Mouse (Mus musculus) midbrain, embryonic 13.5 days (tissue): ENCODE measurements at regions not wholly inside any gene's neighbourhood (a gene's known extent, or its start where the extent isn't known, plus 50 kb on each side); places are given as distances from the start of the nearest gene placed in this dataset.

Experiments used
- ATAC-seq: fragments of 200-750 bp; cut with Nextera tagmentation; 2 replicates; pipeline ENCODE4 v1.8.0; 2017; ENCODE audit warnings: mild to moderate bottlenecking, moderate TSS enrichment, moderate library complexity
- H3K27ac ChIP-seq: fragments of 300-500 bp; sonication (generic); 2 replicates; pipeline ENCODE4 v1.5.1; 2015; ENCODE audit warnings: inconsistent platforms, mild to moderate bottlenecking, moderate library complexity
- H3K27me3 ChIP-seq: fragments of 300-500 bp; sonication (generic); 2 replicates; pipeline ENCODE4 v1.6.1; 2015; ENCODE audit warnings: mild to moderate bottlenecking, inconsistent platforms
- H3K36me3 ChIP-seq: fragments of 300-500 bp; sonication (generic); 2 replicates; pipeline ENCODE4 v1.6.1; 2015; ENCODE audit warnings: mild to moderate bottlenecking, inconsistent platforms
- H3K4me1 ChIP-seq: fragments of 300-500 bp; sonication (generic); replicated peaks from 2 replicates; pipeline ENCODE4 v1.6.1; 2015; ENCODE audit warnings: inconsistent platforms
- H3K4me2 ChIP-seq: fragments of 300-500 bp; sonication (generic); replicated peaks from 2 replicates; pipeline ENCODE4 v1.6.1; 2015; ENCODE audit warnings: moderate library complexity, mild to moderate bottlenecking, inconsistent platforms
- H3K4me3 ChIP-seq: fragments of 300-500 bp; sonication (generic); replicated peaks from 2 replicates; pipeline ENCODE4 v1.5.1; 2015; ENCODE audit warnings: mild to moderate bottlenecking, inconsistent platforms
- H3K9ac ChIP-seq: fragments of 300-500 bp; sonication (generic); replicated peaks from 2 replicates; pipeline ENCODE4 v1.6.1; 2015; ENCODE audit warnings: mild to moderate bottlenecking, inconsistent platforms
- H3K9me3 ChIP-seq: fragments of 300-500 bp; sonication (generic); 2 replicates; pipeline ENCODE4 v1.6.1; 2016; ENCODE audit warnings: mild to moderate bottlenecking, inconsistent platforms
- WGBS: fragments of 180-500 bp; shearing (Covaris S2); methylation state at CpG from one replicate; pipeline ENCODE4 v1.1.7; 2015; 5-methylcytosine and 5-hydroxymethylcytosine counted together

DNA sequence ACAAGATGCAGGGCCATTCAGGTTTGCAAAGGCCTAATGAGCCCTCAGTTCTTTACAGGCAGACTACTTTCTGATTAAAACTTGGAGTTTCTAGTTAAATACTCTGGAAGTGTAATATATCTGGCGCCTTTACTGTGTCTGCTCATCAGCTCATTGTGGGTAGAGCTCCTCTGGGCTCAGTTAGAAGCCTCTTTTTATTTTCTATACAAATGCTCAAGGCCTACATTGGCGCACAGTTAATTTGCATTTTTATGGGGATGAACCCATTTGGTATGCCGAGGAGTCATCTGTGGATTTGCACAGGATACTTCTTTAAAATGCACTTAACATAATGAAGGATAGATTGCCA, 573.5 kb downstream of the Rps29 start:
- 51% methylated on average over 3 of the region's 3 CpGs for WGBS
- Histone ChIP-seq H3K9me3 (no peaks in the 10 kb centered on the region), H3K4me2 (no peak overlapping the region), H3K27ac (no peak overlapping the region), H3K4me3 (no peak overlapping the region), H3K36me3 (no peaks in the 10 kb centered on the region), H3K4me1 (peaks cover 12% of the 10 kb centered on the region), H3K9ac (no peak overlapping the region), H3K27me3 (no peaks in the 10 kb centered on the region)
- 0 out of 2 replicates have a peak, but pooled peaks have one; percentile 40 for ATAC-seq

DNA sequence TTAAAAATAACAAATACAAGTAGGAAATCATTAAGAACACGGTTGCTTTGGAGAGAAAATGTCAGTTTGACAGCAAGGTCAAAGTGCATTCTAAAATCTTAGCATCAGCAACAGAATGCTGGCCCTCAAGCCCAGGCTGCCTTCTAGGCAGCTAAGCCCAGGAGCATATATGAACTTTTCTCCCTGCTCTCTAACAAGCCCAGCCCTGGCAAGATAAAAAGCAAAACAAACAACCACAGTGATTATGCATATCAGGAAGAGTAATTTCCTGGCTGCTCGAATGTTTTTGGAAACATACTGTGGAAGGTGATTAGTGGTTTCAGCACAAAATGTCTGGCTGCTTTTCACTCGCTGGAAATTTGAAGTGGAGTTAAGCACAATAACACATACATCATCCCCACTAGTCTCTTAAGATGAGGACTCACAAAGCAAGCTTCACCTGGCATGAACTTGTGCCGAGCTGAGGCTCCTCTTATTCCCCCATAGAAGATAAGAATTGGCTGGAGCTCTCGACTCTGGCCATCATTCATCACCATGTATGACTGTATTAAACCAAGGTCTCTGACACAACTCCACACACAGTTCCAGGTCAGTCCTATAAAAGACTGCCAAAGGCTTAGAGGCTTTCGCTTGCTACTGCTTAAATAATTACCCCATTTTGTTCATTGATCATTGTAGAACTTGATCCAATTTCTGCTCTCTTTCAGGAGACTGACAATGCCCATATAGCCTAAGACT, 574.0 kb downstream of the Rps29 start:
- no peak overlapping the region for H3K4me2 ChIP-seq
- no peak overlapping the region for H3K9ac ChIP-seq
- no peaks in the 10 kb centered on the region for H3K27me3 ChIP-seq
- H3K36me3 ChIP-seq, result no peaks in the 10 kb centered on the region
- WGBS, result 63% methylated on average over 6 of the region's 6 CpGs
- H3K9me3 ChIP-seq, result no peaks in the 10 kb centered on the region
- H3K4me1 ChIP-seq, result peaks cover 14% of the 10 kb centered on the region
- no peak overlapping the region for H3K27ac ChIP-seq
- no peak overlapping the region for H3K4me3 ChIP-seq
- 0 out of 2 replicates have a peak, but pooled peaks have one; percentile 40 for ATAC-seq

- Histone ChIP-seq H3K9ac (no peak overlapping the region), H3K36me3 (no peaks in the 10 kb centered on the region), H3K27me3 (no peaks in the 10 kb centered on the region), H3K4me2 (no peak overlapping the region), H3K4me1 (peaks cover 22% of the 10 kb centered on the region), H3K4me3 (no peak overlapping the region), H3K27ac (no peak overlapping the region), H3K9me3 (no peaks in the 10 kb centered on the region)
- peak; percentile 72; the same call in 1 of the 2 replicates for ATAC-seq
- 6% methylated on average over 5 of the region's 5 CpGs for WGBS
Measured at GRCm38 (mm10) chr12:68579909-68580308, 579.1 kb downstream of the Rps29 start.

- 33% methylated on average over 6 of the region's 6 CpGs for WGBS
- Histone ChIP-seq H3K9ac (no peak overlapping the region), H3K9me3 (no peaks in the 10 kb centered on the region), H3K4me1 (peaks cover 16% of the 10 kb centered on the region), H3K4me2 (no peak overlapping the region), H3K27ac (no peak overlapping the region), H3K4me3 (no peak overlapping the region), H3K27me3 (no peaks in the 10 kb centered on the region), H3K36me3 (no peaks in the 10 kb centered on the region)
- peak; percentile 82 for ATAC-seq
Measured at GRCm38 (mm10) chr12:68577453-68577852, 581.5 kb downstream of the Rps29 start.

GRCm38 (mm10) chr12:68576855-68577254, 582.1 kb downstream of the Rps29 start:
- H3K9me3 ChIP-seq, result no peaks in the 10 kb centered on the region
- WGBS, result 52% methylated on average over 7 of the region's 7 CpGs
- no peak overlapping the region for H3K9ac ChIP-seq
- H3K4me2 ChIP-seq, result no peak overlapping the region
- no peaks in the 10 kb centered on the region for H3K36me3 ChIP-seq
- no peak for ATAC-seq
- peaks cover 16% of the 10 kb centered on the region for H3K4me1 ChIP-seq
- H3K4me3 ChIP-seq, result no peak overlapping the region
- no peak overlapping the region for H3K27ac ChIP-seq
- H3K27me3 ChIP-seq, result no peaks in the 10 kb centered on the region

DNA sequence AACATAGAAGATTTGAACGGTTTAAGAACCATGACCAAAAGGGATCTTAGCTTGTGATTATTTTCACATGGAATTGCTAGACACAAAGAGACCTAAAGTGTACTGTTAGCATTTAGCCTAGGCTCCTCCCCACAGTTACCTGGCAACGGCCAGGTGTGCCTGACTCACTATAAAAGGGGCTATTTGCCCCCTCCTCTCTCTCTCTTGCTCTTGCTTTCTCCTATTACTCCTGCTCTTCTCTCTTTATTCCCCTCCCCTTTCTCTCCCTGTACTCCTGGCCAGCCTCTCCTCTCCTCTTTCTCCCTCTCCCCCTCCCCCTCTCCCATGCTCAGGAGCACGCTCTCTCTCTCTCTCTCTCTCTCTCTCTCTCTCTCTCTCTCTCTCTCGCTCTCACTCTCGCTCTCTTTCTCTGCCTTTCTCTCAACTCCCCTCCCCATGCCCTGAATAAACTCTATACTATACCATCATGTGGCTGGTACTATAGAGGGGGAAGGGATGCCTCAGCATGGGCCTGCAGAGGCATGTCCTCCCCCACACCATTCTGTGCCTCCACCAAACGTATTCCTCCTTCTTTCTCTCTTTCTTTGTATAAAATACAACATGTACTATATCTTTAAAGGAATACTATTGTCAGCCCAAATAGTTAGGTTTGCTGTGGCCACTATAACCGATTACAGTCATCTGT, 603.9 kb downstream of the Rps29 start:
- no peak overlapping the region for H3K4me2 ChIP-seq
- H3K9me3 ChIP-seq, result no peaks in the 10 kb centered on the region
- WGBS, result 50% methylated on average over 7 of the region's 7 CpGs
- ATAC-seq, result peak; percentile 63
- H3K27me3 ChIP-seq, result no peaks in the 10 kb centered on the region
- H3K27ac ChIP-seq, result no peak overlapping the region
- no peak overlapping the region for H3K9ac ChIP-seq
- H3K4me3 ChIP-seq, result no peak overlapping the region
- peaks cover 2% of the 10 kb centered on the region; the same call in 1 of the 2 replicates for H3K4me1 ChIP-seq
- H3K36me3 ChIP-seq, result no peaks in the 10 kb centered on the region

DNA sequence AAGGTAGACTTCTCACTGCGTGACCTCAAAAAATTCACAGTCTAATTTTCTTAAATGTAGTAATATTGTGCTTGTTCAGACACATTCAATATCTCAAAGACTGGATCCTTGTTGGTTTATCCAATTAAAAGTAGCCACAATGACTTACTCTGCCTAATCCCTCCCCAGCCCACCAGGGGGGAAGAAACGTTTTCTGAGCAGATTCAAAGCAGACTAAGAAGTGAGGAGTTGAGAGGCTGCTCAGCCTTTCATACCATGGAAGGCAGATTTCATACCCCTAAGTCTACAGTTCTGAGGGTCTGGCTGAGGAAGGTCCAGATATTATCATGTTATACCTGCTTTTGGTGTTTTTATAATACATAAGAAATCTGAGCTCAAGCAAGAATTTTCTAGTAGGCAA, 604.7 kb downstream of the Rps29 start:
- no peaks in the 10 kb centered on the region for H3K36me3 ChIP-seq
- H3K4me3 ChIP-seq, result no peak overlapping the region
- no peak overlapping the region for H3K9ac ChIP-seq
- no peak overlapping the region for H3K27ac ChIP-seq
- H3K4me2 ChIP-seq, result no peak overlapping the region
- no peaks in the 10 kb centered on the region for H3K27me3 ChIP-seq
- H3K4me1 ChIP-seq, result peaks cover 2% of the 10 kb centered on the region; the same call in 1 of the 2 replicates
- WGBS, result 29% methylated on average over 2 of the region's 2 CpGs
- no peak for ATAC-seq
- no peaks in the 10 kb centered on the region for H3K9me3 ChIP-seq

DNA sequence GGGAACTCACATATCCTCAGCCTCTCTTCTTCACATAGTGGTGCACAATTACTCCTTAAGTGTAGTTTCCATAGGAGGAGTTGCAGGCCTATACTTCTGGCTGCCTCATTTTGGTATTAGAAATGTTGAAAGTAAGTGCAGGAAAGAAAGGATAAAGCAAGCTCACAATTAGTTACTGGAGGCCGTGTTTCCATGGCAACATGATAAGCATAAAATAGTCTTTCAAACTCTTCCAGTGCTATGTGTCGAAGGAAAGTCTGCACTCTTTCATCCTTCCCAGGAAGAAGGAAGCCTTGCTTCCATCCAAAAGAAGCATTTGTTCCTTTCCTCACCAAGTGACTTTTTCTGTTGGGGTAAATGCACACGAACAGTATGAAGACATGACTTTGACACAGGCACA, 617.2 kb downstream of the Rps29 start:
- no peaks in the 10 kb centered on the region for H3K36me3 ChIP-seq
- no peak for ATAC-seq

GRCm38 (mm10) chr12:68500794-68501193, 658.2 kb downstream of the Rps29 start:
- ATAC-seq, result no peak
- Histone ChIP-seq H3K4me1 (no peaks in the 10 kb centered on the region), H3K9ac (no peak overlapping the region), H3K4me3 (no peak overlapping the region), H3K27ac (no peak overlapping the region), H3K27me3 (no peaks in the 10 kb centered on the region), H3K9me3 (no peaks in the 10 kb centered on the region), H3K36me3 (no peaks in the 10 kb centered on the region), H3K4me2 (no peak overlapping the region)
- 83% methylated on average over 4 of the region's 4 CpGs for WGBS

More for the DNA sequence above, 617.2 kb downstream of the Rps29 start:
- Histone ChIP-seq H3K27me3 (no peaks in the 10 kb centered on the region), H3K4me1 (peaks cover 6% of the 10 kb centered on the region), H3K9me3 (no peaks in the 10 kb centered on the region), H3K4me2 (no peak overlapping the region), H3K9ac (no peak overlapping the region), H3K4me3 (no peak overlapping the region), H3K27ac (no peak overlapping the region)
- WGBS, result 36% methylated on average over 3 of the region's 3 CpGs

DNA sequence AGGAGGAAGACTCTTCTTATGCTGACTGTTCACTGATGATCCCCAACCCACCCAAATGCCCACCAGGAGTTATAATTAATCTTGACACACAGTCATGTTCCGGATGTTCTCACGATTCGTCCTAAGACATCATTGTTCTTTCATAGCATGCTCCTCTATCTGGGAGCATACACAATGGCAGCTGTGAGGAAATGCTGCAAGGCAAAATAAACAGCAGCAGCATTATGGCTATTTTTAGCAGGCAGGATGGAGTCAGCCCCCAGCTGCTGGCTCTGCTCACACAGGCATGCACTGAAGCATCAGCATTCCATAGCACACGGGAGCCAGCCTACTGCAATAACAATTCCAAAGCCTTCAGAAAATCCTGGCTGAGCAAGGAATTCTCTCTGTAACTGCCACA, 696.0 kb downstream of the Rps29 start:
- no peak overlapping the region for H3K27ac ChIP-seq
- no peaks in the 10 kb centered on the region for H3K36me3 ChIP-seq
- H3K4me1 ChIP-seq, result no peaks in the 10 kb centered on the region
- H3K9me3 ChIP-seq, result no peaks in the 10 kb centered on the region
- no peak overlapping the region for H3K4me2 ChIP-seq
- H3K4me3 ChIP-seq, result no peak overlapping the region
- no peaks in the 10 kb centered on the region for H3K27me3 ChIP-seq
- 0 out of 2 replicates have a peak, but pooled peaks have one; percentile 53 for ATAC-seq
- 55% methylated on average over 4 of the region's 4 CpGs for WGBS
- no peak overlapping the region for H3K9ac ChIP-seq

DNA sequence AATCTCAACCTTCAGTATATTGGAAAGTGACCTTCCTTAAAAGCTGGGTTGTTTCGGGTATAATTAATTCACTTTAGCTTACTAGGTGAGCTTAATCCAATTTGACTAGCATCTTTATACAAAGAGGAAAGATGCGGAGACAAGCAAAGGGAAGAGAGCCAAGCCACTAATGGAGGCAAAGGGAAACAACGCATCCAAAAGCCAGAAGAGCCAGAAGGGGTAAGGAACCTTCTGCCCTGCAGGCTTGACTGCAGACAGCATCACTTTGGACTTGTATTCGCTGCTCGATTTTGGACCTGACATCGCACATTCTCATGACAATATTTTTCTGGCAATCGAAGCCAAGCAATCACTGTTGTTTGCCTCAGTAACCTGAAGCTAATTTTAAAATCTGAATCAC, 700.8 kb downstream of the Rps29 start:
- H3K4me1 ChIP-seq, result no peaks in the 10 kb centered on the region
- no peaks in the 10 kb centered on the region for H3K36me3 ChIP-seq
- no peak for ATAC-seq
- no peak overlapping the region for H3K4me2 ChIP-seq
- H3K27ac ChIP-seq, result no peak overlapping the region
- no peak overlapping the region for H3K9ac ChIP-seq
- no peak overlapping the region for H3K4me3 ChIP-seq
- H3K27me3 ChIP-seq, result no peaks in the 10 kb centered on the region
- WGBS, result 88% methylated on average over 7 of the region's 7 CpGs
- no peaks in the 10 kb centered on the region for H3K9me3 ChIP-seq

DNA sequence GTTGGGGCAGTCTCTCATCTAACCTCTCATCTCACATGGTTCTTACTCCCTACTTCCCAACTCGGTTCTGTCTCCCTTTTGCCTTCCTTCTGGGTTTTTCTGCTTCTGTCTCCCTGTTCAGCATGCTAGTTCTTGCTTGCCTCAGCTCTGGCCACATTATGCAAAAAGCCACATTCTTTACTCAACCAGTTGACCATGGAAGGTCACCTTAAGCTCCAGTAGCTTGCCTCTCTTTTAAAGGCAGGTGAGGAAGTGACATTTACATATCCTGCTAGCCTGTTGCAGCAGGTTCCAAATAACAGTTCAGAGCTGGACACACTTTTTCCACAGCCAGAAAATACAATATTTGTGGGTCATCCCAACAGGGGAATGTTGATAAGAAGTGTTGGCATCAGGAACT, 732.4 kb downstream of the Rps29 start:
- no peak overlapping the region for H3K4me2 ChIP-seq
- 92% methylated on average over 1 of the region's 1 CpGs for WGBS
- no peaks in the 10 kb centered on the region for H3K9me3 ChIP-seq
- H3K4me3 ChIP-seq, result no peak overlapping the region
- H3K36me3 ChIP-seq, result no peaks in the 10 kb centered on the region
- H3K27me3 ChIP-seq, result no peaks in the 10 kb centered on the region
- no peak overlapping the region for H3K27ac ChIP-seq
- no peak overlapping the region for H3K9ac ChIP-seq
- no peak for ATAC-seq
- H3K4me1 ChIP-seq, result no peaks in the 10 kb centered on the region
